Mouse (Mus musculus) limb, embryonic 11.5 days (tissue): Measurements from ENCODE around the gene Urb1. TPM values are rescaled to one million over a fixed set of nuclear protein-coding genes. Genes with fewer than 3 reads are reported as not detected.

Experiments used
- ATAC-seq: fragments of 200-750 bp; cut with Nextera tagmentation; 2 replicates; pipeline ENCODE4 v1.8.0; 2017; ENCODE audit warnings: low read depth; ENCODE audit not compliant: insufficient number of reproducible peaks, low FRiP score, low TSS enrichment
- DNase-seq: peaks from one replicate; pipeline ENCODE4 v3.0.0-alpha.2; 2015; ENCODE audit warnings: low spot score
- H3K27ac ChIP-seq: fragments of 300-500 bp; sonication (generic); replicated peaks from 2 replicates; pipeline ENCODE4 v1.5.1; 2014; ENCODE audit warnings: low read depth, mild to moderate bottlenecking, low read length
- H3K27me3 ChIP-seq: fragments of 300-500 bp; sonication (generic); 2 replicates; pipeline ENCODE4 v1.6.1; 2014; ENCODE audit warnings: mild to moderate bottlenecking, low read length, mixed read lengths; ENCODE audit not compliant: control insufficient read depth, insufficient read depth
- H3K36me3 ChIP-seq: fragments of 300-500 bp; sonication (generic); 2 replicates; pipeline ENCODE4 v1.6.1; 2014; ENCODE audit warnings: mild to moderate bottlenecking, low read length, moderate library complexity, mixed read lengths; ENCODE audit not compliant: control insufficient read depth, insufficient read depth
- H3K4me1 ChIP-seq: fragments of 300-500 bp; sonication (generic); 2 replicates; pipeline ENCODE4 v1.6.1; 2014; ENCODE audit warnings: low read length, mixed read lengths; ENCODE audit not compliant: control insufficient read depth, insufficient read depth
- H3K4me2 ChIP-seq: fragments of 300-500 bp; sonication (generic); 2 replicates; pipeline ENCODE4 v1.6.1; 2014; ENCODE audit warnings: low read depth, mild to moderate bottlenecking, moderate library complexity; ENCODE audit not compliant: severe bottlenecking
- H3K4me3 ChIP-seq: fragments of 300-500 bp; sonication (generic); 2 replicates; pipeline ENCODE4 v1.5.1; 2014; ENCODE audit warnings: low read depth, low read length
- H3K9ac ChIP-seq: fragments of 300-500 bp; sonication (generic); 2 replicates; pipeline ENCODE4 v1.6.1; 2014; ENCODE audit warnings: mild to moderate bottlenecking, low read length
- H3K9me3 ChIP-seq: fragments of 300-500 bp; sonication (generic); 2 replicates; pipeline ENCODE4 v1.6.1; 2016; ENCODE audit warnings: low read length; ENCODE audit not compliant: control insufficient read depth
- WGBS: fragments of 180-500 bp; shearing (Covaris S2); extraction: QIAGEN DNeasy Blood & Tissue Kit; methylation state at CpG from one replicate; pipeline ENCODE4 v1.1.7; 2014; 5-methylcytosine and 5-hydroxymethylcytosine counted together
- polyA plus RNA-seq: library from polyadenylated mRNA; unstranded; fragments of >200 nt; fragmentation: Nextera tagmentation; extraction: Ambion mirVana; gene quantifications from 2 replicates; pipeline ENCODE4 v1.2.1, GENCODE M21; 2014

Urb1 gene
- polyA plus RNA-seq, 1 experiment from 2014 or later: 16.6 TPM

GRCm38 (mm10) chr16:90794708-90795107, 15.5 kb downstream of the Urb1 start:
- H3K4me3 ChIP-seq: no peak overlapping the region
- peaks cover 4% of the 10 kb centered on the region; the same call in 1 of the 2 replicates for H3K36me3 ChIP-seq
- ATAC-seq: no peak

GRCm38 (mm10) chr16:90792500-90792899, 17.7 kb downstream of the Urb1 start:
- no peak for DNase-seq

More at GRCm38 (mm10) chr16:90794708-90795107, 15.5 kb downstream of the Urb1 start:
- H3K4me1 ChIP-seq: no peaks in the 10 kb centered on the region
- H3K27ac ChIP-seq: no peak overlapping the region
- no peak overlapping the region for H3K4me2 ChIP-seq
- H3K9ac ChIP-seq: no peak overlapping the region
- no peaks in the 10 kb centered on the region for H3K27me3 ChIP-seq
- no peaks in the 10 kb centered on the region for H3K9me3 ChIP-seq
- DNase-seq: no peak

GRCm38 (mm10) chr16:90792066-90792465, 18.1 kb downstream of the Urb1 start:
- Histone ChIP-seq H3K9ac (no peak overlapping the region), H3K4me2 (no peak overlapping the region), H3K27me3 (no peaks in the 10 kb centered on the region), H3K4me1 (no peaks in the 10 kb centered on the region), H3K27ac (no peak overlapping the region), H3K36me3 (peaks cover 10% of the 10 kb centered on the region; the same call in 1 of the 2 replicates), H3K4me3 (no peak overlapping the region), H3K9me3 (no peaks in the 10 kb centered on the region)
- 80% methylated on average over 5 of the region's 5 CpGs for WGBS
- ATAC-seq (no peak), DNase-seq (no peak)

More at GRCm38 (mm10) chr16:90792500-90792899, 17.7 kb downstream of the Urb1 start:
- Histone ChIP-seq H3K4me2 (no peak overlapping the region), H3K4me1 (no peaks in the 10 kb centered on the region), H3K4me3 (no peak overlapping the region), H3K27ac (no peak overlapping the region), H3K9ac (no peak overlapping the region), H3K9me3 (no peaks in the 10 kb centered on the region), H3K27me3 (no peaks in the 10 kb centered on the region), H3K36me3 (peaks cover 10% of the 10 kb centered on the region; the same call in 1 of the 2 replicates)
- no peak for ATAC-seq
- WGBS: 83% methylated on average over 3 of the region's 3 CpGs

- Histone ChIP-seq H3K9ac (no peak overlapping the region), H3K4me3 (no peak overlapping the region), H3K9me3 (no peaks in the 10 kb centered on the region), H3K4me1 (no peaks in the 10 kb centered on the region), H3K4me2 (no peak overlapping the region), H3K27me3 (no peaks in the 10 kb centered on the region), H3K36me3 (peaks cover 10% of the 10 kb centered on the region; the same call in 1 of the 2 replicates), H3K27ac (no peak overlapping the region)
- WGBS: 95% methylated on average over 6 of the region's 6 CpGs
- DNase-seq: no peak
- no peak for ATAC-seq
Observed at GRCm38 (mm10) chr16:90790946-90791345, 19.3 kb downstream of the Urb1 start.

GRCm38 (mm10) chr16:90788580-90788979, 21.6 kb downstream of the Urb1 start:
- no peak overlapping the region for H3K4me2 ChIP-seq
- H3K4me3 ChIP-seq: no peak overlapping the region
- WGBS: 90% methylated on average over 6 of the region's 6 CpGs
- no peak overlapping the region for H3K9ac ChIP-seq
- no peaks in the 10 kb centered on the region for H3K4me1 ChIP-seq
- H3K27me3 ChIP-seq: no peaks in the 10 kb centered on the region
- DNase-seq (no peak), ATAC-seq (no peak)
- no peak overlapping the region for H3K27ac ChIP-seq
- H3K9me3 ChIP-seq: no peaks in the 10 kb centered on the region
- H3K36me3 ChIP-seq: peaks cover 14% of the 10 kb centered on the region; the same call in 1 of the 2 replicates

GRCm38 (mm10) chr16:90785257-90785656, 25.0 kb downstream of the Urb1 start:
- H3K4me2 ChIP-seq: no peak overlapping the region
- no peak overlapping the region for H3K27ac ChIP-seq
- DNase-seq (no peak), ATAC-seq (no peak)
- no peaks in the 10 kb centered on the region for H3K9me3 ChIP-seq
- no peak overlapping the region for H3K9ac ChIP-seq
- no peaks in the 10 kb centered on the region for H3K4me1 ChIP-seq
- H3K4me3 ChIP-seq: no peak overlapping the region
- no peaks in the 10 kb centered on the region for H3K27me3 ChIP-seq
- 94% methylated on average over 4 of the region's 4 CpGs for WGBS
- peaks cover 17% of the 10 kb centered on the region; the same call in 1 of the 2 replicates for H3K36me3 ChIP-seq

- Histone ChIP-seq H3K36me3 (peaks cover 17% of the 10 kb centered on the region; the same call in 1 of the 2 replicates), H3K4me2 (no peak overlapping the region), H3K4me3 (no peak overlapping the region), H3K9me3 (no peaks in the 10 kb centered on the region), H3K27ac (no peak overlapping the region), H3K27me3 (no peaks in the 10 kb centered on the region), H3K9ac (no peak overlapping the region), H3K4me1 (no peaks in the 10 kb centered on the region)
- ATAC-seq (no peak), DNase-seq (no peak)
- WGBS: 90% methylated on average over 11 of the region's 11 CpGs
Observed at GRCm38 (mm10) chr16:90783302-90783701, 26.9 kb downstream of the Urb1 start.

GRCm38 (mm10) chr16:90779783-90780182, 30.4 kb downstream of the Urb1 start:
- DNase-seq (no peak), ATAC-seq (no peak)
- 61% methylated on average over 11 of the region's 11 CpGs for WGBS
- no peak overlapping the region for H3K27ac ChIP-seq
- H3K9ac ChIP-seq: no peak overlapping the region
- no peaks in the 10 kb centered on the region for H3K27me3 ChIP-seq
- no peaks in the 10 kb centered on the region for H3K9me3 ChIP-seq
- H3K36me3 ChIP-seq: peaks cover 17% of the 10 kb centered on the region
- H3K4me1 ChIP-seq: no peaks in the 10 kb centered on the region
- H3K4me3 ChIP-seq: no peak overlapping the region
- no peak overlapping the region for H3K4me2 ChIP-seq

GRCm38 (mm10) chr16:90775946-90776520, 34.2 kb downstream of the Urb1 start:
- Histone ChIP-seq H3K4me2 (no peak overlapping the region), H3K9me3 (no peaks in the 10 kb centered on the region), H3K27me3 (no peaks in the 10 kb centered on the region), H3K4me1 (no peaks in the 10 kb centered on the region), H3K9ac (no peak overlapping the region), H3K4me3 (no peak overlapping the region), H3K36me3 (peaks cover 23% of the 10 kb centered on the region), H3K27ac (no peak overlapping the region)
- DNase-seq (no peak), ATAC-seq (no peak)
- WGBS: 80% methylated on average over 10 of the region's 10 CpGs
